19 mouse cellular contexts compared by ENCODE assay signal in the genomic region with DNA sequence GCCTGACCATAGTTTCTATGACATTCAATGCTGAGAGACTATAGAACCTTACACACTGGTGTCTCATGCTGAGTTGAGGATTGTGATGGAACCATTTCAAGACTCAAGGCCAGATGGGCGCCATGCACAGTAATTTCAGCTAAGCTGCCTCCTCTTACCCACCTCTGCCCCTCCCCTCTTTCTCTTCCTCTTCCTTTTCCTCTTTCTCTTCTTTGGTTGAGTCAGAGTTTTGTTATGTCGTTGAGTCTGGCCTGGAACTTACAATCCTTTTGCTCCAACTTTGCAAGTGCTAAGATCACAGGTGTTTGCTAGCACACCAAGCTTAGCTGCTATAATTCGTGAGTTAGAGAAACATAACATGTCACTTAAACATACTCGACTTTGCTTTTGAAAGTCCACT.
"Had no signal": no experiment of that assay in that cellular context is flagged by ENCODE, and none has a peak within 500 bp of the region (broad histone marks: within the 10 kb centered on the region; RNA-seq: fewer than 3 reads in every experiment).

No protein-coding gene starts in this region.

- H3K4me3 ChIP-seq: liver, embryonic 12.5 days; midbrain, embryonic 10.5 days; myocyte; neural tube, embryonic 13.5 days; neural tube, embryonic 15.5 days had no signal

- H3K27me3 ChIP-seq: liver, embryonic 12.5 days; neural tube, embryonic 13.5 days; neural tube, embryonic 15.5 days had no signal

- DNase-seq: lung, adult 18-20 months; lung, embryonic 14.5 days; lung, postnatal 10 days; lung, postnatal 4 days; midbrain, embryonic 14.5 days; retina, postnatal 1 day; right cerebral cortex, adult 18-20 months; right cerebral cortex, postnatal 25 days; right cerebral cortex, postnatal 4 days; spleen, adult 18-20 months; thymus, postnatal 14 days; thymus, postnatal 4 days had no signal

- ATAC-seq: liver, embryonic 12.5 days; midbrain, embryonic 16.5 days had no signal

- H3K27ac ChIP-seq: liver, embryonic 12.5 days; liver, embryonic 14.5 days; midbrain, embryonic 10.5 days; neural tube, embryonic 13.5 days; neural tube, embryonic 15.5 days had no signal

- H3K4me1 ChIP-seq: liver, embryonic 12.5 days had no signal

- H3K9me3 ChIP-seq: liver, embryonic 12.5 days; midbrain, embryonic 10.5 days; neural tube, embryonic 13.5 days; neural tube, embryonic 15.5 days had no signal

- H3K9ac ChIP-seq: liver, embryonic 12.5 days; liver, embryonic 14.5 days; lung, embryonic 14.5 days; neural tube, embryonic 13.5 days; neural tube, embryonic 15.5 days had no signal

- H3K4me2 ChIP-seq: liver, embryonic 12.5 days; lung, embryonic 14.5 days; neural tube, embryonic 13.5 days; neural tube, embryonic 15.5 days had no signal

- H3K36me3 ChIP-seq: liver, embryonic 12.5 days; midbrain, embryonic 10.5 days; neural tube, embryonic 13.5 days; neural tube, embryonic 15.5 days had no signal
